Mouse (Mus musculus) adrenal gland, adult 2 months (tissue): ENCODE measurements at regions not wholly inside any gene's neighbourhood (a gene's known extent, or its start where the extent isn't known, plus 50 kb on each side); places are given as distances from the start of the nearest gene placed in this dataset.

Source experiments
- DNase-seq: peaks from one replicate; pipeline ENCODE4 v3.0.0; 2021

DNA sequence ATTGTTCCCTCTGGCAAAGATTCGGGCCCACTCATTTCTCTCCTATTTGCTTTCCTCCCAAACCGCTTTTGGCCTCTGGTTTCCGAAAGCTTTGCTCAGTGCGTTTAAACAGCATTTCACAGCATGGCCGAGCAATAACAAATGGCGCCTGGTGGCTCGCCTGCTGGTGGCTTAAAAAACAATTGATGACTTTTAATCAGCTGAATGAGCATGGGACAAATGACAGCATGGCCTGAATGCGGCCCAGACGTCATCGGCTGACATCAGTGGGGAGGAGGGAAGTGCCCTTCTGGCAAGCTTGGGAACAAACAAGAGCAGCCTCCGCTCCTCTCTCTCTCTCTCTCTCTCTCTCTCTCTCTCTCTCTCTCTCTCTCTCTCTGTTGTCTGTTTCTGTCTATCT is 362.3 kb downstream of the Bcor start:
- no peak for DNase-seq

- DNase-seq: no peak
These were observed 361.8 kb downstream of the Bcor start for GRCm38 (mm10) chrX:11798326-11798725.

GRCm38 (mm10) chrX:11800400-11800941 is 359.7 kb downstream of the Bcor start:
- no peak for DNase-seq

DNA sequence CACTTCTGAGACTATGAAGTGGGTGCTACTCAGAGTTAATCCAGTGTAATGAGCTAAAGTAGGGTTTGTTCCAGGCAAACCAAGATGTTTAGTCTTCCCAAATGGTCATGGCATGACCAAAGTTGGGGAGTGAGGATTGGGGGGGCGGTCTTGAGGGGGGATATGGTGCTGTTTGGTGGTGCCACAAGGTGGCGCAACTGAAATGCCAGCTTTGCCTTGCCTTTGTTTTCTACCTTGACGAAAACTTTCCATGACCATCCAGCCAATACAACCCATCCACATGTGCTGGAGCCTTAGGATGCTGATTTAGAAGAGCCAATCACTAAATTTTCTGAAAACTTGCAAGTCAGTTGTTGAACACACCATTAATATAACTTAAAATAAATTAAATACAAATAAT is 358.9 kb downstream of the Bcor start:
- no peak for DNase-seq

DNA sequence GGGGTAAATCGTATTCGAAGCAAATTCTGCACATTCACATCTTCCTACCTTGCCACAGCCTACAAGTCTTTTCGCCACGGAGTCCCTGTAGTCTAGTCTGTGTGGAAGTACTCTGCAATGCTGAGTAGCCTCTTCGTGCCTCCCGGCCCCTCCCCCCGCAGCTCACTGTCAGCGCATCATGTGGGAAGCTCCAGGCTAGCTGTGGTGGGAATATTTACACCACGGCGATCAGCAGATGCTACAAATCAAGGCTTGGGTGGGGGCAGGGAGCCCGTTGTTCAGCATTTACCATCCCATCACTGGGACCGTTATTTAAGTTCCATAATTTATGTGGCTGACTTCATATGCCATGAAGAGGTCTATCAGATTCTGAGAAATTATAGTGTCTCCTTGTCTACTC is 358.5 kb downstream of the Bcor start:
- no peak for DNase-seq

DNA sequence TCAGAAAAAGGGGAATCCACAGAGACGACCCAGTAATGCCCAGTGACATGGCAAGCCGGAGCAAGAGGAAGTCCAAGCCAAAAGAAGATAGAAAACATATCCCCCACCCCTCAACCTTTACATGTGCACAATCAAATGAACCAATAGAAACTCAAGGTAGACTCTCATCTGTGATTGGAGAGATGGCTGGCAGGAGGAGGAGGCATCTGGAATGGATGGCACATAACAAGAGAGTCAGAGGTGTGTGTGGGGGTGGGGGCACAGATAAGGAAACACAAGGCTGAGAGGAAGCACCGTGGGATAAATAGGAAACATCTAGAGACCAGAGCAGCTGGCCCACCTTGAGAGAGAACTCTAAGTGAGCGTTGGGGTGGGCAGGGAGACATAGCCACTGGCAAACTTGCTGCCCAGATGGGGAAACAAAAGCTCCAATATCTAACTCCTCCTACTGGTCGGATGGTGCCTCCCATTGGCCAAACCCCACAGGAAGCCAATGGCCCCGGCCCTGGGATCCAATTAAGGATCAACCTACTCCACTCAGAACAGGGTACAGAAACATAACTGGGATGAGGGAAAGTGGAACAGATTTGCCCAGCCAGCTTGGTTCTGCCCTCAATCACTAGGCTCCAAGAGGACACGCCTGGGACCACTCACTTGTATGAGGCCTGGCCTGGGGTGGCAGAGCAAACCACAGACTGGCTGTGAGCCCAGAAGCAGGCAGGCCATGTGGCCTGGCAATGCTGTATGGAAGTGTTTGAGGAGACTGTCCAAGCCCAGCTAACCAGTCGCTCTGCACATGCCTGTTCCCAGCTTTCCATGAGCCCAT is 357.9 kb downstream of the Bcor start:
- no peak for DNase-seq

DNA sequence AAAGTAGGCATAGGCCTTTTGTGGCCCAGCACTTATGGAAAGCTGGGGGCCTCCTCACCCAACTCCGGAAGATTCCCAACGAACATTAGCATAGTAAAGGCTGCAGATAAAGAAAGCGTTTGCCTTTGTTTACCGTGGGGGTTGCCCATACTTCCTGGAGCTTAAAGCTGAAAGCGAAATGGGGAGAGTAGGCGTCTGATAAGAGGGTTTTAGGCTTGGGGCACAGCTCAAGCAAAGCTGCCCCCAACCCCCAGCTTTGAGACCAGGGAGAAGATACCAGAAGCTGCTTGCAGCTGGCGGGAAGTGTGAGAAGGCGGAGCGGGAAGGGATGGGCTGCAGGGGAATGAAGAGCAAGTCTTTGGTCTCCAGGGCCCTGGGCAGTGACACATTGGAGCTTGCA is 356.9 kb downstream of the Bcor start:
- DNase-seq: no peak

DNA sequence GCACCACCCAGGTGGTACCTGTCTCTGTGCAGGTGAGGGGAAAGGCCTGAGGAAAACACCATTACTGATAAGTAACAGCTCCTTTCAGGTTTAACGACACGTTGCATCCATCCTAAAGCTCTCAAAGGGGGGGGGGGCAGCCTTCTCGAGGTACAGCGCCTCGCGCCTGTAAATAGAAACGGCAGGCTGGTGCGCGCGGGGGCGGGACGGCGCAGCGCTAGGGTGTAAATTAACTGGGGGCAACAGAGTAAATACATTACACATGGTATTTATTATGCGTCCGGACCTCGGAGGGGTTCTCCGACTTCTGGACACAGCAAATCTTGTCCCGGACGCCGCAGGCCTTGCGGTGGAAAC is 353.3 kb downstream of the Bcor start:
- no peak for DNase-seq

- peak; percentile 50 for DNase-seq
These were observed 352.8 kb downstream of the Bcor start for GRCm38 (mm10) chrX:11807253-11807882.

DNA sequence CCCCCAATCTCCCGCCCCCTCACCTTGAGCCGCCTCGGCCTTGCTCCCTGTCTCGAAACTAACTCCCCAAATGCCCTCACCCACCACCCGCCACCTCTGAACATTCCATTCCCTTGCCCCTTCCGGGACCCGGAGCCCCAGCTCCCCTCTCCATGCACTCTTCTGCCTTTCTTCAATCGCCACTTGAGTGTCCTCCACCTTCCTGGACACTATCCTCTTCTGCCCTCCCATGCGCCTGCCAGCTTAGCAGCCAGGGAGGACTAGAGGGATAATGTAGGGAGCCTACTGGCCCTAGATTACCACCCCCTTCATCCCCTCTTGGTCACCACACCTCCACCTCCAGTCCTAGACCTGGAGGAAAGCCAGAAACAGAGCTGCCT is 352.3 kb downstream of the Bcor start:
- no peak for DNase-seq

DNA sequence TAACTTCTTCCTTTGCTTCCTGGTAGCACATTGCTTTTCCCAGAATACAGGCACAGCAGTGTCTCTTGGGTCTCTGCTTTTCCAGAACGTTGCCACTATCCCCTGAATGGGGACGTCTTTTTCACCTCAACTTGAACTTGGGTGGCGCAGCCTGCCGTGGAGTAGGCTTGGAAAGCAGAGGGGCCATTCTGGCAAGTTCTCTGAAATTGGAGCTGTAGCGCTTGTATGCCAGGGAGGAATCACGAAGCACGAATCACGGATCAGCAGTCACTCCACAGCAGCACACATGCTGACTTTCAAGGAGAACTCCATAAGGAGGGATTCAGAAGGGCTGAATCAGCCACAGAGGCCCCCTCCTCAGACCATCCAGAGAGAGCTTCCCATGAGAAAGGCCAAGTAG is 351.2 kb downstream of the Bcor start:
- no peak for DNase-seq

- no peak for DNase-seq
These were observed 345.3 kb downstream of the Bcor start for GRCm38 (mm10) chrX:11814861-11815260.

- no peak for DNase-seq
These were observed 344.3 kb downstream of the Bcor start for GRCm38 (mm10) chrX:11815864-11816263.

DNA sequence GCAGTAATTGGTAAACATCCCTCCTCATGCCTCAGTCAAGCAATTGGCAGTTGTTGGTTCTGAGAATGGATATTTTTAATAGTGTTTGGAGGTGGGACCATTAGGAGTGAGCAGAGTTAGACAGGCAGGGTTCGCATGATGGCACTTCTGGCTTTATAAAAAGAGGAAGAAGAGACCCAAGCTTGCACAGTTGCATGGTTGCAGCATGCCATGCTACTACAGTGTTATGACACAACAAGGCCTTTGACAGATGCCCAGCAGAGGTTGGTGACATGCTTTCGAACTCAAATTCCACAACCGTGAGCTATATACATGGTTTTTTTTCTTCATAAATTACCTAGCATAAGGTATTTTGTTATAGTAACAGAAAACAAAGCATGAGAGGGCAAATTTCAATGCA is 341.5 kb downstream of the Bcor start:
- no peak for DNase-seq

DNA sequence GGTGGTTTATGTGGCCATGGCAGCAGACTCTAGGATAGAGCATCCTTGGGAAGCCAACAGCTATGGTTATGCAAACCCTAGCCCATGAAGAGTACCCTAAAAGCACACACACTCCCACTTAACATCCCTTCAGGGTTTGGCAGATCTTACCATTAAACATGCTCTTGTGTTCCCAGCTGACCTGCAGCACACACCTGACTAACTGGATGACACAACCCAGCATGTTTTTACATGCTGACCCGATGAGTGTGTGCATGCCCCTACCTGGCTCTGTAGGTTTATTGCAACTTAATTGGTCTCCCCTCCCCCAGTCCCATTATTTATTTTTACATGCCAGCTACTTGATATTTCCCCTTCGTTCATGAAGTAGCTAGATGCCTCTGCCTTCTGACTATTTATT is 339.0 kb downstream of the Bcor start:
- no peak for DNase-seq

GRCm38 (mm10) chrX:11821880-11822768 is 338.0 kb downstream of the Bcor start:
- DNase-seq: no peak

DNA sequence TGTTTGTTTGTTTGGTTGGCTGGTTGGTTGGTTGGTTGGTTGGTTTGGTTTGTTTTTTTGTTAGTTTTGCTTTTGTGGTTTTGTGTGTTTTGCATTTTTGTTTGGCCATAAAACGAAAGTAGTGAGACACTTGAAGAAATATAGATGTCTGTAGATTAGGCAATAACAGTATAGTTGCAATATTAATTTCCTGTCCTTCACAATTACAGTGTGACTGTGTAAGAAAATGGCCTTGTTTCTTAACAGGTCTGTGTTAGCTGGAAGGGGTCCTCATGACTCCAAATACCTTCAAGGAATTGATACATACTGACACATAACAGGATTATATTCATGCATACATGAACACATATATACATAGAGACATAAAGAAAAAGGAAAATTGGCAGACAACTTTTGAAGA is 334.2 kb downstream of the Bcor start:
- DNase-seq: no peak

DNA sequence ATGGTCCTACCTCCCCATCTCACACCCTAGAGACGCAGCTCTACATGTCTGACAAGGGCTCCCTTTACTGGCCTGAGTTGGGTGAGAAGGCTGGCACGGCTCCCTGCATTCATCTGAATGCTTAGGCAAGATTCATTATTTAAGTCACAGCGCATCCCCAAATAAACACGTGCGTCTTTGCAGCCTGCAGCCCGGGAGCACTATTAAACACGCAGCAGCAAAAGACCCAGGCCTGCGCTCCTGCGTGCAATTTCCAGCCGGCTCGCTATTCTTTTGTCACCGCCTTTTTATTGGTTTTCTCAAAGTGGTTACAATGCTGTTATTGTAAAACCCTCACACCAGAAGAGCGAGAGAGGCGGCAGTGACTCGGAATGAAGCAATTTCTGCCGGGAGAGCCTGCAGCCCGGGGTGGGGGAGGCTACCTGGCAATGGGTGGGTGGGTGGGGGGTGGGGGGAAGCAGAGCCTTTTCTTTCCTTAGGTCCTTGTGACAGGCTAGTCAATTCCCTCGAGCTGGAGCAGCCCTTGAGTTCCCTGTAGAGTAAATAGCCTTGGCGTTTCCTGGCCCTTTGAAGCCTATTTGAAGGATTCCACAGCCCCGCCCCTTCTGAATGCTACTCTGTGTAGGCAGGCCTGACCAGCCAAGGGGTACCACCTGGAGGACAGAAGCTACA is 333.3 kb downstream of the Bcor start:
- DNase-seq: no peak

DNA sequence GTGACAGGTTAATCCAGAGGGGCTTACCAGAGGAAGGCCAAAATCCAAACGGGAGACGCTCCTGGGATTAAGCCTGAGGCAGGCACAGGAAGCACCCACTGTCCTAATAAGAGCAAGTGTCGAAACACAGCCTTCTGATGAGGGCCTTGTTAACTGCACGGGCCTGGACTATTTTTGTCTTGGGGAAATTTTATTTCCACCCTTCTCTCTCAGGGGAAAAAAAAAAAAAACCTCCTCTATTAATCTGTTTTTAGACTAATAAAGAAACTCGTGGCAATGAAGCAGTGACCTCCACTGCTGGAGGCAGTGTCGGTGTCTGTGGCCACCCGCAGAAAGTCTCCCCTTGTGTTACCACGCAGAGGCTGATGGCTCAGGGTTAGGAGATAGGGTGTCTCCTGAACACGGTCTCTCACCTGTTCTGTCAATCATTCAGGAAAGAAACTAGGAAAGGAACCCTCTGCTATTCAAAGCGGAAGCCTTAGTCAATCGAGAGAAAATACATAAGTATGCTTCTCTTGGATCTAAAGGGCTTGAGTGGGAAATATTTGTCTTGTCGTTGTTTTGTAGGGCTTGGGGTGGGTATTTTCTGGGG is 330.6 kb downstream of the Bcor start:
- no peak for DNase-seq

GRCm38 (mm10) chrX:11837566-11837965 is 322.6 kb downstream of the Bcor start:
- no peak for DNase-seq

DNA sequence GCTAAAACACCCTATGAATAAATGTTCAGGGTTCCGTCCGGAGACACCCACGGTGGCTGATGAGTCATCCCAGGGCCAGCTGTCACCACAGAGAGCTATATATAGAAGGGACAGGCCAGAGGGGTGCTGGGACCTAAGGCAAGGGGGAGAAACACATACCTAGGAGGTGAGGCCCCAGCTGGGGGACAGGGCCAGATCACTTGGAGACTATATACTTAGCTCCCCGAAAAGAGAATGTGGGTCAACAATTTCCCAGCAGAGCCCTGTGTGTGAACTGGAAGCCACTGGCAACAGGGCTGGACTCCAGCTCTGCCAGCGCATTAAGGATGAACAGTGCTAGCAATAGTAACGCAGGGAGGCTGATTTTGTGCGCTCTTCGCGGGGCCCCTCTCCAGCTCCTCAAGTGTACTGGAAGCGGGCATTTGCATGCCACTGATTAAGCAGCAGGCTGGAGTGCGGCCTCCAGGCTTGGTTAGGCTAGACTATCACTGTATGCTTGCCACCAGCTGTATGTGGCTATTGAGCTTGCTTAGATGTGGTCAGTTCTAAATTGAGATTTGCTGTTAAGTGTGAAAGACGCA is 320.4 kb downstream of the Bcor start:
- DNase-seq: peak; percentile 65
